Mouse (Mus musculus): Measurements from ENCODE around the gene Gm10271.

DNA sequence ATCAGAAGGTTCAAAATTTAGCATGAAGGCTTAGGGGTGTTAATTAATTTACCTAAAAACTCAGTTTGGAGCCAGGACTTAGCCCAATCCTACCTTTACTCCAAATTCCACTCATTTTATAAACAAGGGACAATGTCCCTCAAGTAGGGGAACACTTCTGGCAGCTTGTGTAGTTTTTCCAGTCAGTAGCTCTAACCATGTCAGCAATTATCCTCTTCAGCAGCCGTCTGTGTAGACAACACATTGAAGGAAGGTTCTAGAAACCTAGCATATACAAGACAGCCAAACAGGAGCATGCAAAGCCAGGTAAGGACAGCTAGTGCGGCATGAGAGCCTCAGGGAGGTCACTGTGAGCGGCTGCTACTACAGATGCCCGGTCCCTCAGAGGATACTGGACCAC lies 7.8 kb downstream of the Gm10271 start:
- TF ChIP-seq CTCF (conservative IDR thresholded peaks at IDR 0.05; ENCODE audit: insufficient read depth, insufficient read length, low read depth, low read length), result no peak
- no peak for TF ChIP-seq POLR2A (IDR thresholded peaks at IDR 0.05; ENCODE audit: low read depth, low read length)
